Mouse (Mus musculus) midbrain, embryonic 13.5 days (tissue): ENCODE data around the gene Tle2. TPM values are rescaled to one million over a fixed set of nuclear protein-coding genes. Genes with fewer than 3 reads are reported as not detected.
A peak's percentile ranks its signal among the peaks of the same experiment; 100 is the strongest.

Experiments
- ATAC-seq: fragments of 200-750 bp; cut with Nextera tagmentation; 2 replicates; pipeline ENCODE4 v1.8.0; 2017; ENCODE audit warnings: mild to moderate bottlenecking, moderate TSS enrichment, moderate library complexity
- H3K27ac ChIP-seq: fragments of 300-500 bp; sonication (generic); 2 replicates; pipeline ENCODE4 v1.5.1; 2015; ENCODE audit warnings: inconsistent platforms, mild to moderate bottlenecking, moderate library complexity
- H3K27me3 ChIP-seq: fragments of 300-500 bp; sonication (generic); 2 replicates; pipeline ENCODE4 v1.6.1; 2015; ENCODE audit warnings: mild to moderate bottlenecking, inconsistent platforms
- H3K36me3 ChIP-seq: fragments of 300-500 bp; sonication (generic); 2 replicates; pipeline ENCODE4 v1.6.1; 2015; ENCODE audit warnings: mild to moderate bottlenecking, inconsistent platforms
- H3K4me1 ChIP-seq: fragments of 300-500 bp; sonication (generic); replicated peaks from 2 replicates; pipeline ENCODE4 v1.6.1; 2015; ENCODE audit warnings: inconsistent platforms
- H3K4me2 ChIP-seq: fragments of 300-500 bp; sonication (generic); replicated peaks from 2 replicates; pipeline ENCODE4 v1.6.1; 2015; ENCODE audit warnings: moderate library complexity, mild to moderate bottlenecking, inconsistent platforms
- H3K4me3 ChIP-seq: fragments of 300-500 bp; sonication (generic); replicated peaks from 2 replicates; pipeline ENCODE4 v1.5.1; 2015; ENCODE audit warnings: mild to moderate bottlenecking, inconsistent platforms
- H3K9ac ChIP-seq: fragments of 300-500 bp; sonication (generic); replicated peaks from 2 replicates; pipeline ENCODE4 v1.6.1; 2015; ENCODE audit warnings: mild to moderate bottlenecking, inconsistent platforms
- H3K9me3 ChIP-seq: fragments of 300-500 bp; sonication (generic); 2 replicates; pipeline ENCODE4 v1.6.1; 2016; ENCODE audit warnings: mild to moderate bottlenecking, inconsistent platforms
- WGBS: fragments of 180-500 bp; shearing (Covaris S2); methylation state at CpG from one replicate; pipeline ENCODE4 v1.1.7; 2015; 5-methylcytosine and 5-hydroxymethylcytosine counted together
- polyA plus RNA-seq: library from polyadenylated mRNA; unstranded; fragments of >200 nt; fragmentation: Nextera tagmentation; extraction: Ambion mirVana; gene quantifications from 2 replicates; pipeline ENCODE4 v1.2.1, GENCODE M21; 2015

The Tle2 gene
- polyA plus RNA-seq: 23.6 and 26.2 TPM in 2 replicates

GRCm38 (mm10) chr10:81574081-81575056 is at the start of gene Tle2:
Gene Tle2 (plus strand): TSS chr10:81574561.
- Histone ChIP-seq H3K27me3 (peaks cover 74% of the 10 kb centered on the region), H3K4me3 (peak within 1 kb of the TSS; percentile 55), H3K4me2 (peak within 1 kb of the TSS; percentile 77), H3K9me3 (no peaks in the 10 kb centered on the region), H3K4me1 (peaks cover 53% of the 10 kb centered on the region), H3K36me3 (no peaks in the 10 kb centered on the region), H3K27ac (peak within 1 kb of the TSS; percentile 59; the same call in 1 of the 2 replicates), H3K9ac (peak within 1 kb of the TSS; percentile 79)
- WGBS: 12% methylated on average over 10 of the region's 10 CpGs
- ATAC-seq: no peak

GRCm38 (mm10) chr10:81525017-81525694 is 49.2 kb upstream of the Tle2 start:
- H3K4me2 ChIP-seq: no peak overlapping the region
- 75% methylated on average over 11 of the region's 13 CpGs for WGBS
- H3K9me3 ChIP-seq: no peaks in the 10 kb centered on the region
- no peaks in the 10 kb centered on the region for H3K4me1 ChIP-seq
- H3K9ac ChIP-seq: no peak overlapping the region
- peaks cover 20% of the 10 kb centered on the region for H3K36me3 ChIP-seq
- peaks cover 8% of the 10 kb centered on the region for H3K27me3 ChIP-seq
- no peak for ATAC-seq
- no peak overlapping the region for H3K4me3 ChIP-seq
- no peak overlapping the region for H3K27ac ChIP-seq

GRCm38 (mm10) chr10:81526779-81527178 is 47.6 kb upstream of the Tle2 start:
- Histone ChIP-seq H3K27me3 (peaks cover 8% of the 10 kb centered on the region), H3K4me2 (no peak overlapping the region), H3K4me1 (no peaks in the 10 kb centered on the region), H3K36me3 (peaks cover 36% of the 10 kb centered on the region), H3K27ac (no peak overlapping the region), H3K4me3 (no peak overlapping the region), H3K9me3 (no peaks in the 10 kb centered on the region), H3K9ac (no peak overlapping the region)
- WGBS: 15% methylated on average over 14 of the region's 14 CpGs
- ATAC-seq: peak; percentile 49; the same call in 1 of the 2 replicates

- ATAC-seq: no peak
- Histone ChIP-seq H3K36me3 (peaks cover 68% of the 10 kb centered on the region), H3K27me3 (no peaks in the 10 kb centered on the region), H3K4me1 (peaks cover 10% of the 10 kb centered on the region; the same call in 1 of the 2 replicates), H3K4me3 (no peak overlapping the region), H3K9me3 (no peaks in the 10 kb centered on the region), H3K9ac (no peak overlapping the region), H3K27ac (no peak overlapping the region), H3K4me2 (no peak overlapping the region)
- 69% methylated on average over 16 of the region's 16 CpGs for WGBS
Observed at GRCm38 (mm10) chr10:81534826-81535225, 39.5 kb upstream of the Tle2 start.

- H3K4me2 ChIP-seq: no peak overlapping the region
- peaks cover 49% of the 10 kb centered on the region for H3K36me3 ChIP-seq
- ATAC-seq: no peak
- H3K4me1 ChIP-seq: peaks cover 20% of the 10 kb centered on the region
- no peaks in the 10 kb centered on the region for H3K9me3 ChIP-seq
- no peak overlapping the region for H3K4me3 ChIP-seq
- H3K27ac ChIP-seq: no peak overlapping the region
- no peaks in the 10 kb centered on the region for H3K27me3 ChIP-seq
- WGBS: 80% methylated on average over 6 of the region's 6 CpGs
- no peak overlapping the region for H3K9ac ChIP-seq
Observed at GRCm38 (mm10) chr10:81536734-81537133, 37.6 kb upstream of the Tle2 start.

GRCm38 (mm10) chr10:81537429-81537828 is 36.9 kb upstream of the Tle2 start:
- H3K4me1 ChIP-seq: peaks cover 27% of the 10 kb centered on the region
- no peak overlapping the region for H3K27ac ChIP-seq
- peaks cover 43% of the 10 kb centered on the region for H3K36me3 ChIP-seq
- H3K4me2 ChIP-seq: no peak overlapping the region
- 83% methylated on average over 2 of the region's 2 CpGs for WGBS
- H3K4me3 ChIP-seq: no peak overlapping the region
- no peak overlapping the region for H3K9ac ChIP-seq
- H3K9me3 ChIP-seq: no peaks in the 10 kb centered on the region
- no peak for ATAC-seq
- no peaks in the 10 kb centered on the region for H3K27me3 ChIP-seq

GRCm38 (mm10) chr10:81538321-81539048 is 35.9 kb upstream of the Tle2 start:
- Histone ChIP-seq H3K4me1 (peaks cover 38% of the 10 kb centered on the region), H3K4me3 (no peak overlapping the region), H3K4me2 (no peak overlapping the region), H3K36me3 (peaks cover 32% of the 10 kb centered on the region), H3K27me3 (no peaks in the 10 kb centered on the region), H3K9ac (no peak overlapping the region), H3K9me3 (no peaks in the 10 kb centered on the region), H3K27ac (no peak overlapping the region)
- no peak for ATAC-seq
- WGBS: 85% methylated on average over 3 of the region's 3 CpGs

GRCm38 (mm10) chr10:81541363-81541762 is 33.0 kb upstream of the Tle2 start:
- H3K27ac ChIP-seq: no peak overlapping the region
- H3K9me3 ChIP-seq: no peaks in the 10 kb centered on the region
- no peak for ATAC-seq
- H3K36me3 ChIP-seq: peaks cover 18% of the 10 kb centered on the region; the same call in 1 of the 2 replicates
- no peak overlapping the region for H3K4me3 ChIP-seq
- peak overlapping the region; percentile 41 for H3K9ac ChIP-seq
- 92% methylated on average over 5 of the region's 5 CpGs for WGBS
- H3K4me2 ChIP-seq: no peak overlapping the region
- peaks cover 42% of the 10 kb centered on the region for H3K4me1 ChIP-seq
- no peaks in the 10 kb centered on the region for H3K27me3 ChIP-seq

GRCm38 (mm10) chr10:81541803-81542202 is 32.6 kb upstream of the Tle2 start:
- Histone ChIP-seq H3K9me3 (no peaks in the 10 kb centered on the region), H3K27ac (no peak overlapping the region), H3K27me3 (no peaks in the 10 kb centered on the region), H3K9ac (peak overlapping the region; percentile 98; the same call in 1 of the 2 replicates), H3K4me1 (peaks cover 42% of the 10 kb centered on the region), H3K4me3 (no peak overlapping the region), H3K4me2 (peak overlapping the region; percentile 91; the same call in 1 of the 2 replicates), H3K36me3 (peaks cover 16% of the 10 kb centered on the region; the same call in 1 of the 2 replicates)
- ATAC-seq: no peak
- WGBS: 86% methylated on average over 10 of the region's 10 CpGs

- Histone ChIP-seq H3K9ac (peak overlapping the region; percentile 98), H3K4me2 (peak overlapping the region; percentile 91), H3K4me1 (peaks cover 42% of the 10 kb centered on the region), H3K36me3 (peaks cover 12% of the 10 kb centered on the region; the same call in 1 of the 2 replicates), H3K4me3 (peak overlapping the region; percentile 98), H3K9me3 (no peaks in the 10 kb centered on the region), H3K27me3 (no peaks in the 10 kb centered on the region), H3K27ac (no peak overlapping the region)
- no peak for ATAC-seq
- 75% methylated on average over 7 of the region's 7 CpGs for WGBS
Observed at GRCm38 (mm10) chr10:81542727-81543460, 31.5 kb upstream of the Tle2 start.

GRCm38 (mm10) chr10:81543633-81544032 is 30.7 kb upstream of the Tle2 start:
- 58% methylated on average over 1 of the region's 1 CpGs for WGBS
- no peak overlapping the region for H3K27ac ChIP-seq
- peak overlapping the region; percentile 91 for H3K4me2 ChIP-seq
- no peaks in the 10 kb centered on the region for H3K9me3 ChIP-seq
- H3K4me1 ChIP-seq: peaks cover 42% of the 10 kb centered on the region
- H3K4me3 ChIP-seq: peak overlapping the region; percentile 98
- H3K36me3 ChIP-seq: peaks cover 8% of the 10 kb centered on the region; the same call in 1 of the 2 replicates
- no peak for ATAC-seq
- peak overlapping the region; percentile 98 for H3K9ac ChIP-seq
- no peaks in the 10 kb centered on the region for H3K27me3 ChIP-seq
